Mouse (Mus musculus) stomach, postnatal 0 days (tissue): Measurements from ENCODE around the gene Abcb6.
A peak's percentile ranks its signal among the peaks of the same experiment; 100 is the strongest.

ENCODE experiments used
- CTCF ChIP-seq: IDR thresholded peaks from 2 replicates; pipeline ENCODE4 v1.5.1; 2016; ENCODE audit warnings: antibody characterized with exemption, low read depth, mild to moderate bottlenecking, moderate library complexity
- EP300 ChIP-seq: optimal IDR thresholded peaks from 2 replicates; pipeline ENCODE3; 2016; ENCODE audit warnings: antibody characterized with exemption

DNA sequence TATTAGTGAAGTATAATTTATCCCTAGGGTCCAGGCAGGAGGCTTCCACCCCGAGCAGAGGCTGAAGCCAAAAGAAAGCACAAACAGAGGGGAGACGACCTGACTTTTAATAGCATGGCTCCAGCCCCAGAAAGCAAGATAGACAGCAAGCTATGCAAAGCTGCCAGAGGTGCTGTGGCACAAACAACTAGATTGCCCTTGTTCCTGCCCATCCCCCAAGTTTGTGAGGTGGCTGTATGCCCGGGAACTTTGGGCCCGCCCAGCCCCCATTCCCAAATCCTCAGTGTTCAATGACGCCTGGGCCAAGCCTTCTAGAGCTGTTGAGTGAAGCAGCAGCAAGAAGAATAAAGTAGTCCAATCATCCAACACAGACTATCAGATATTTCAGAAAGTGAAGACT is 34.7 kb upstream of the Abcb6 start:
- TF ChIP-seq CTCF: no peak
- peak; percentile 30 for TF ChIP-seq EP300
